Mouse (Mus musculus): ENCODE data around the gene Wipi1. TPM values are rescaled to one million over a fixed set of nuclear protein-coding genes. Genes with fewer than 3 reads are reported as not detected.

The Wipi1 gene
- polyA plus RNA-seq, 1 experiment, result 87.9 TPM

GRCm38 (mm10) chr11:109649206-109649605, 37.4 kb upstream of the Wipi1 start, which contains the start of gene Prkar1a:
Prkar1a (plus strand) TSS chr11:109649405.
- H3K4me3 ChIP-seq (ENCODE audit: insufficient read depth, low read length), result peak within 1 kb of the TSS; percentile 92
- TF ChIP-seq CTCF (IDR thresholded peaks at IDR 0.05; ENCODE audit: borderline replicate concordance, insufficient read depth, low read length), result no peak
- TF ChIP-seq POLR2A (IDR thresholded peaks at IDR 0.05; ENCODE audit: low read depth, low read length), result peak; percentile 33
- H3K27ac ChIP-seq (ENCODE audit: insufficient read depth, low read length), result peak within 1 kb of the TSS; percentile 57
- H3K4me1 ChIP-seq (ENCODE audit: control insufficient read depth, insufficient read depth, low read length), result peaks cover 13% of the 10 kb centered on the region

- H3K4me3 ChIP-seq (ENCODE audit: insufficient read depth, low read length), result no peak overlapping the region
- H3K27ac ChIP-seq (ENCODE audit: insufficient read depth, low read length), result no peak overlapping the region
- TF ChIP-seq CTCF (IDR thresholded peaks at IDR 0.05; ENCODE audit: borderline replicate concordance, insufficient read depth, low read length) (no peak), POLR2A (IDR thresholded peaks at IDR 0.05; ENCODE audit: low read depth, low read length) (no peak)
- H3K4me1 ChIP-seq (ENCODE audit: control insufficient read depth, insufficient read depth, low read length), result peaks cover 9% of the 10 kb centered on the region; the same call in 1 of the 2 replicates
Measured at GRCm38 (mm10) chr11:109648510-109648909, 36.7 kb upstream of the Wipi1 start.

- no peak overlapping the region for H3K4me3 ChIP-seq (ENCODE audit: insufficient read depth, low read length)
- H3K4me1 ChIP-seq (ENCODE audit: control insufficient read depth, insufficient read depth, low read length), result peaks cover 5% of the 10 kb centered on the region
- no peak for TF ChIP-seq POLR2A (IDR thresholded peaks at IDR 0.05; ENCODE audit: low read depth, low read length)
- TF ChIP-seq CTCF (IDR thresholded peaks at IDR 0.05; ENCODE audit: borderline replicate concordance, insufficient read depth, low read length), result no peak
- H3K27ac ChIP-seq (ENCODE audit: insufficient read depth, low read length), result no peak overlapping the region
Measured at GRCm38 (mm10) chr11:109641498-109642222, 29.9 kb upstream of the Wipi1 start.

GRCm38 (mm10) chr11:109635871-109636395, 24.2 kb upstream of the Wipi1 start:
- H3K4me1 ChIP-seq (ENCODE audit: control insufficient read depth, insufficient read depth, low read length), result peaks cover 2% of the 10 kb centered on the region; the same call in 1 of the 2 replicates
- no peak for TF ChIP-seq POLR2A (IDR thresholded peaks at IDR 0.05; ENCODE audit: low read depth, low read length)
- TF ChIP-seq CTCF (IDR thresholded peaks at IDR 0.05; ENCODE audit: borderline replicate concordance, insufficient read depth, low read length), result no peak
- H3K4me3 ChIP-seq (ENCODE audit: insufficient read depth, low read length), result no peak overlapping the region
- H3K27ac ChIP-seq (ENCODE audit: insufficient read depth, low read length), result no peak overlapping the region

- no peak overlapping the region for H3K4me3 ChIP-seq (ENCODE audit: insufficient read depth, low read length)
- H3K27ac ChIP-seq (ENCODE audit: insufficient read depth, low read length), result no peak overlapping the region
- TF ChIP-seq CTCF (IDR thresholded peaks at IDR 0.05; ENCODE audit: borderline replicate concordance, insufficient read depth, low read length), result no peak
- H3K4me1 ChIP-seq (ENCODE audit: control insufficient read depth, insufficient read depth, low read length), result peaks cover 2% of the 10 kb centered on the region; the same call in 1 of the 2 replicates
Measured at GRCm38 (mm10) chr11:109634928-109635327, 23.2 kb upstream of the Wipi1 start.

GRCm38 (mm10) chr11:109629021-109629521, 17.3 kb upstream of the Wipi1 start:
- Histone ChIP-seq H3K4me3 (ENCODE audit: insufficient read depth, low read length) (no peak overlapping the region), H3K4me1 (ENCODE audit: control insufficient read depth, insufficient read depth, low read length) (no peaks in the 10 kb centered on the region), H3K27ac (ENCODE audit: insufficient read depth, low read length) (no peak overlapping the region)
- no peak for TF ChIP-seq POLR2A (IDR thresholded peaks at IDR 0.05; ENCODE audit: low read depth, low read length)

- H3K4me1 ChIP-seq (ENCODE audit: control insufficient read depth, insufficient read depth, low read length), result no peaks in the 10 kb centered on the region
- no peak overlapping the region for H3K4me3 ChIP-seq (ENCODE audit: insufficient read depth, low read length)
- H3K27ac ChIP-seq (ENCODE audit: insufficient read depth, low read length), result no peak overlapping the region
- TF ChIP-seq POLR2A (IDR thresholded peaks at IDR 0.05; ENCODE audit: low read depth, low read length) (no peak), CTCF (IDR thresholded peaks at IDR 0.05; ENCODE audit: borderline replicate concordance, insufficient read depth, low read length) (no peak)
Measured at GRCm38 (mm10) chr11:109628099-109628498, 16.3 kb upstream of the Wipi1 start.

GRCm38 (mm10) chr11:109627648-109628047, 15.9 kb upstream of the Wipi1 start:
- no peak for TF ChIP-seq POLR2A (IDR thresholded peaks at IDR 0.05; ENCODE audit: low read depth, low read length)
- no peak for TF ChIP-seq CTCF (IDR thresholded peaks at IDR 0.05; ENCODE audit: borderline replicate concordance, insufficient read depth, low read length)
- H3K4me1 ChIP-seq (ENCODE audit: control insufficient read depth, insufficient read depth, low read length), result no peaks in the 10 kb centered on the region
- no peak overlapping the region for H3K27ac ChIP-seq (ENCODE audit: insufficient read depth, low read length)
- H3K4me3 ChIP-seq (ENCODE audit: insufficient read depth, low read length), result no peak overlapping the region

- H3K4me1 ChIP-seq (ENCODE audit: control insufficient read depth, insufficient read depth, low read length), result no peaks in the 10 kb centered on the region; the same call in 1 of the 2 replicates
- H3K27ac ChIP-seq (ENCODE audit: insufficient read depth, low read length), result no peak overlapping the region
- H3K4me3 ChIP-seq (ENCODE audit: insufficient read depth, low read length), result no peak overlapping the region
- TF ChIP-seq CTCF (IDR thresholded peaks at IDR 0.05; ENCODE audit: borderline replicate concordance, insufficient read depth, low read length) (no peak), POLR2A (IDR thresholded peaks at IDR 0.05; ENCODE audit: low read depth, low read length) (no peak)
Measured at GRCm38 (mm10) chr11:109623238-109623637, 11.5 kb upstream of the Wipi1 start.

- Histone ChIP-seq H3K27ac (ENCODE audit: insufficient read depth, low read length) (no peak overlapping the region), H3K4me1 (ENCODE audit: control insufficient read depth, insufficient read depth, low read length) (no peaks in the 10 kb centered on the region; the same call in 1 of the 2 replicates), H3K4me3 (ENCODE audit: insufficient read depth, low read length) (no peak overlapping the region)
- TF ChIP-seq POLR2A (IDR thresholded peaks at IDR 0.05; ENCODE audit: low read depth, low read length) (no peak), CTCF (IDR thresholded peaks at IDR 0.05; ENCODE audit: borderline replicate concordance, insufficient read depth, low read length) (no peak)
Measured at GRCm38 (mm10) chr11:109622518-109623037, 10.8 kb upstream of the Wipi1 start.
